Mouse (Mus musculus) right cerebral cortex, postnatal 4 days (tissue): Measurements from ENCODE around the gene Lgals2.

ENCODE experiments used
- DNase-seq: peaks from one replicate; pipeline ENCODE4 v3.0.0-alpha.2; 2022

Lgals2 gene

DNA sequence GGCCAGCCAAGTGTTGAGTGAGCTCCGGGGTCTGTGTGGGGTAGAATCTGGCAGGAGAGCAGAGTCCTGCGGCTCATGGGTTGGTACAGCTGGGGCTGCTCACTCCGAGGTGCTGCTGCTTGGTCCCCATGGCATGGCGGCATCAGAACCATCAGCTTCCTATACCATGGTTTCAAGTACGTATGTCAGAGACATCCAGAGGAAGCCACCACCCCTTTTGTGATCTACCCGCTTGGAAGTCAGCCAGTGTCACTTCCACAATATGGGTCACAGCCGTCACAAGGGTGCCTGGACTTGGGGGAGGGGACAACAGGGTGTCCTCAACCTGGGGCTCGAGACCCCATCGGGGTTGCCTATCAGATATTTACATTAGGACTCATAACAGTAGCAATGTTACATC, 45.2 kb downstream of the Lgals2 start:
- DNase-seq, result no peak

DNA sequence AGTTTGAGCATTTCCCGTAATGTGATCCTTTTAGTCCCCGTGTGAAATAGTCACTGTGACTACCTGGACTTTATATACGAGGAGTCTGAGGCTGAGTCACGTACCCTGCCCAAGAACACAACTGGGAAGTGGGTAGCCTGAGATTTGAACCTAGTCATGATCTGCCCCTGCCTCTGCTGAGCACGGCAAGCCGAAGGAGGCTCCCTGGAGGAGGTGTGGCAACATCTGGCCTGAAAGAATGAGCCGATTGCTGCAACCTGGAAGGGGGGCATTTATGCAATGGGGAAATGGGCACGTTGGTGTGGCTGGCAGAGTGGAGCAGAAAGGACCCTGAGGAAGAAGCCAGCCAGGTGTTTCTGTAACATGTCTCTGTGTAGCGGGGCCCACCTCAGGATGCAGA, 45.6 kb downstream of the Lgals2 start:
- no peak for DNase-seq

DNA sequence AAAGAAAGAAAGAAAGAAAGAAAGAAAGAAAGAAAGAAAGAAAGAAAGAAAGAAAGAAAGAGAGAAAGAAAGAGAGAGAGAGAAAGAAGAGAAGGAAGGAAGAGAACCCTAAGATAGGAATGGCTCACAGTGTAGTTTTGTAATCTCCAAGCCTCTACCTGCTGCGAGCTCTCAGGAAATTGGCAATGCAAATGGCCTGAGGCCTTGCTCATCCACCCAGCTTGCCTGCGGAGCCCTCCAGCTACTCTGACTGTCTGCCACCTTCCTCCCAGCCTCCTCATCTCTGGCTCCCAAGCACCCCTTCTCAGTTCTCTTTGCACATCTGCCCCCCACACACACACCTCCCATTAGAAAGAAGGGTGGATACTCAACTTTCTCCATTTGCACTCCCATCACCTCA, 46.3 kb downstream of the Lgals2 start:
- DNase-seq, result no peak

DNA sequence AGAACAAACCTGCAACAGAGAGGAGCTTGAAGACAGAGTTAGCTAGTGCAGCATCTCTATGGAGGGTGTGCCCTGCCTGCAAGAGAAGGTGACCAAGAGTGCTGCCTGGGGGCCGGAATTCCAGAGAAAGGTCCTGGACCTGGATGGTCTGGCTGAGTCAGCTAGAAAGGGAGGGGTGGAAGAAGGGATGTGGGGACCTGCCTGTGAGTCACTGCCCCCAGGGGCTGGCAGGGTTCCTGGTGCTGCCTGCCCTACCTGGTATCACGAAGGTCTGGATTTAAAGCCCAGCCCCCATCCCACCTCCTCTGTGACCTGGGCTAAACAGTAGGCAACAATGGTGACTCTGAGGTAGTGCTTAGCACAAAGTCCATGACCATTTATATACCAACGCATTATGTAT, 48.2 kb downstream of the Lgals2 start:
- no peak for DNase-seq

DNA sequence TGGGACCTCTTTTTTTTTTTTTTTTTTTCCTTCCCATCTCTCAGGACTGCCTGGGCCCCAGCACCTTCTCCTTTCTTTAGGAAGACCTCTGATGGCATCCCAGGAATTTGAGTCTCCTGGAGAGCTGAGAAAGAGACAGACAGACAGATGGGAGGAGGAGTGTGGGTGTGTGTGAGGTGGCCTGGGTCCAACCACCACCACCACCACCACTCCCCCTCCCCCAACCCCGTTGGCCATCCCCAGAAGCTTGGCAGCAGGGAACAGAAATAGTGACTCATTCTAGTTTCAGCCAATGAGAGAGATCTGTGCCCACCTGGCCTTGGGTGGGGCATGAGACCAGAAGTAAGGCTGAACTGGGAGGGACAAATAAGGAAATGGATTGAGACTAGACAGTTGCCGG, 48.7 kb downstream of the Lgals2 start:
- no peak for DNase-seq

DNA sequence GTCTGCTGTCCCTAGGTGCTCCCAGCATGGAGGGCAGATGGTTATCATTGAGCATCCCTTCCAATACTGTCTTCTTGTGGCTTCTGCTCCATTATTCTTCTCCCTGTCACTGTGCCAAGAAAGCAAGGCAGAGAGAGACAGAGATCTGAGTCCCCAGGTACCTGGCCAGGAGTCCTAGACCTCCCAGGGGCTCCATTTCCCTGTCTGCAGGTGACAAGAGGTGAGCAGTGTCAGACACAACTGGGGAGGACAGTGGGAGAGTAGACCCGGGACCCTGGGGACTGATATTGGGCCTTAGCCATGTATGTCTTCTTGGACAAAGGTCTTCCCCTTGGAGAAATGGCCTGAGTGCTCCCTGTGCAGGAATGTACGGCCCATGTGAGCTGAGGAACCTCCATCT, 50.0 kb downstream of the Lgals2 start:
- no peak for DNase-seq

DNA sequence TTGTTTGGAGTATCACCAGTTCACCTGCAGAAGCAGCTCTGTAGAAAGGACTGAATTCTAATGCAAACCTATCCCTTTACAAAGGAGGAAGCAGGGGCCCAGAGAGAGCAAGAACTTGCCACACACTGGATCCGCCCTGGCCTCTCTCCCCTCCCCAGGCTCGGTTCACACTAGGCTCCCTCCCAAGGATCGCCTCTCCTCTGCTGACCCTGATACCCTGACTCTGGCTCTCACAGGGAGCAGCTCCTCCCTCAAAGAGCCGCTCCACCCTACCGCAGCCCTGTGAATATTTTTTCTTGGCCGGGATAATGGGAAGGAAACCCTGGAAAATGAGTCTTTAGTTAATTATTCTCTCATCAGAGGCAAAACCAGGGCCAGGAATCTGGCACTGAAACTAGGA, 51.0 kb downstream of the Lgals2 start:
- no peak for DNase-seq

DNA sequence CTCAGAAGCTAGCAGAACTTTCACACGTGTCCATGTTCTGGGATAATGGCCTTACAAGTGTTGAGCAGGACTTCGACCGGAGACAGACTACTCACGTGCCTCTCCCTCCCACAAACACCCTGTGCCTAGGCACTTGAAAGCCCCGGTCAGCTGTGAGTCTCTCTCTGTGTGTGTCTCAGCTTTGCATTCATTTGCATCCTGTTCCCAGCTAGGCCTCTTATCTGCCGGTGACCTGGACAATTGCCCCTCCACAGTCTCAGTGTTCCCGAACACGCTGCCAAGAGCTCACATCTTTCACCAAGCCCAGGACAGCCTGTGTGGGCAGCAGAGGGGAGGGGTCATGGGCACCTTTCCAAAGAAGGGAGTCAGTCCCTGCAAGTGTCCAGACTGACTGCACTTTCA, 51.8 kb downstream of the Lgals2 start:
- DNase-seq, result no peak

DNA sequence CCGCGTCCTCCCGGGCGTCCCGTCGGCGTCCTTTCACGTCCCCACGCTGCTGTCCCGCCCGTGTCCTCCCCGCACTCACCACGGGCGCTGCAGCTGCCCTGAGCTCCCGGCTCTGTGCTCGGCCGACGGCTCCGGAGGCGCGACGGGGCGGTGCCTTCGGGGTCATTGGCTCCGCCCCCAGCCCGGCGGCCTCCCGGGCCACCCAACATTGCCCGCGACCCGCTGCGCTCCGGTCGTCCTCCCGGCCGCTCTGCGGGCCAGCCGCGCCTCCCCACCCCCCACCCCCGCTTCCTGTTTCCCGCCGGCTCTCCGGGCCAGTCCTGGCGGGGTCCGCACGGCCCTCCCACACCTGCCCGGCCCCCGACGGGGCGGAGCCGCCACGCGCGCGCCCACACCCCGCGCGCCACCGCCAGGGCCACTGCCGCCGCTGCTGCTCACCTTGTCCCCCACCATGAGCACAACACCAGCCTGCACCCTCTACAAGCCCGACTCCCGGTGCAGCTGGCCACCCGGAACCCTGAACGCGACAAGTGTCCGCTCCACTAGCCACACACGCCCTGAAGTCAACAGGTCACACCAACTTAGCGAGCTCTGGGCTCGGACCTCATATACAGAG, 52.4 kb downstream of the Lgals2 start, which contains the start of gene Card10:
Gene Card10 (minus strand): TSS at position 267 of the 616 bp plus-strand sequence.
- DNase-seq, result no peak

DNA sequence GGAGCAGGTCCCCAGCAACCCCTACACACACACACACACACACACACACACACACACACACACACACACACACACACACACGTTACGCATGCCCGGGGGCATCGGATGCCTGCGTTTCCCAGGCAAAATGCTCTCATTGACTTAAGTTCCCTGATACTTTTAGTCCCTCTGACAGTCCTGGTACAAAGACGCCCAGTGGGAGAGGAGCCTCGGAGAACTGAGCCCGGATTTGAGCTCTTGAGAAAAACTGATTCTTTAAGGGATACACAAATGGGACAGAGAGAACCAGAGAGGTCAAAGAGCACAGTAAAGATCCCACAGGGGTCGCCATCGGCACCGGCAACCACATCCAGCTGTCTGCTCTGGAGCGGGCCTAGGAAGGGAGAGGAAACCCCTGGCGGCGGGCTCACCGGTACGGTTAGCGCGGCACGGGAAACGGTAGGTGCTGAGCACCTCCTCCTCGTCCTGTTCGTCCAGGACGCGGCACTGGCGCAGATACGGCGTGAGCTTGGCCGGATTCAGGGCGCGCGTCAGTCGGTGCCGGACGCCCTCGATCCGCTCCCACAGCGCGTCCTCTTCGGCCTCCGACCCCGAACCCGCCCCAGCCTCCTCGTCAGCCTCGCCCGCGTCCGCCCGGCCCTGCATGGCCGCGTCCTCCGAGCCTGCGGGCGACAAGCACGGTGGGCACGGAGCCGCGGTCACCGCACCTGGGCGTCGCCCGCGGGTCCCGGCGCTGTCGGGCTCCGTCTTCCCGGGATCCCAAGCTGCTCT, 53.2 kb downstream of the Lgals2 start:
- no peak for DNase-seq

DNA sequence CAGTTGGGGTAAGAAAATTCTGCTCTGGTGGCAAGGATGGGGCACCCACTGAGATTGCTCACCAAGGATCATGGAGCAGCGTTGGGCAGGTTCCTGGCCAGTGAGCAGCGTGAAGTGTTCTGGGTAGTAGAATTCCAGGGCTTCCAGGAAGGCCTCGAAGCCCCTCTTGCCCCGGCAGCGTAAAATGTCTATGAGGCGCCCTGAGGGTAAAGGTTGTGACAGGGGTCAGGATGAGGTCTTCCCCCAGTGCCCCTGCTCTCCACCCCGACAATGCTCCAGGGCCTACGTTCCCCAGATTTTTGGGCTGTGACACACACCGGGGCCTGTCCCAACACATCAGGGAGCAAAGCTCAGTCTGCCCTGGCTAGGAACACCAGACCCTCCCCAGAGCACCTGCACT, 53.8 kb downstream of the Lgals2 start:
- DNase-seq, result no peak
